Mouse (Mus musculus) heart, postnatal 14 days (tissue): ENCODE measurements around the gene Mrps9. TPM values are rescaled to one million over a fixed set of nuclear protein-coding genes. Genes with fewer than 3 reads are reported as not detected.

Experiments used
- DNase-seq, 2 experiments: peaks; one replicate each; pipeline ENCODE4 v3.0.0; 2021 to 2022
- intact Hi-C: fragments of 180-260 bp; cut with DNase I; formaldehyde crosslinking; loops from one replicate; pipeline ENCODE4 v1.15.1; 2025
- total RNA-seq, 2 experiments: library from RNA; stranded (reverse); gene quantifications; 2 replicates each; pipeline ENCODE4 v1.2.3; 2021

Gene Mrps9
- total RNA-seq, 2 experiments from 2014 or later = 97.4 to 99.6 TPM

DNA sequence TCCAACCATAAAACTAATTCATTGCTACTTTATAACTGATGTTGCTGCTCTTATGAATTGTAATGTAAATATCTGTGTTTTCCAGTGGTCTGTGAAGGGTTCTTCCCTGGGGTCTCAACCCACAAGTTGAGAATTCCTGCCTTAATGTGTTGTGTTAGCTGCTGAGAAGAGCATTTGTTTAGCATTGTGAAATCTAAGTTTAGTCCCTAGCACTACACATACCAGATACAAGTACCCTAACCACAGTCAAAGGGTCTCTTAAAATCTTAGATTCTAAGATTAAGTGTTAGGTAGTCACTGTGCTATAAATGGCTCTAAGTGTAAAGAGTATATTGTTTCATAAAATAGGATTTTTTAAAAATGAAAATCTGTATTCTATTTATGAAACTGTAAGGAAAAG, 43.7 kb downstream of the Mrps9 start:
- DNase-seq = no peak
- intact Hi-C loops = no loop called here

DNA sequence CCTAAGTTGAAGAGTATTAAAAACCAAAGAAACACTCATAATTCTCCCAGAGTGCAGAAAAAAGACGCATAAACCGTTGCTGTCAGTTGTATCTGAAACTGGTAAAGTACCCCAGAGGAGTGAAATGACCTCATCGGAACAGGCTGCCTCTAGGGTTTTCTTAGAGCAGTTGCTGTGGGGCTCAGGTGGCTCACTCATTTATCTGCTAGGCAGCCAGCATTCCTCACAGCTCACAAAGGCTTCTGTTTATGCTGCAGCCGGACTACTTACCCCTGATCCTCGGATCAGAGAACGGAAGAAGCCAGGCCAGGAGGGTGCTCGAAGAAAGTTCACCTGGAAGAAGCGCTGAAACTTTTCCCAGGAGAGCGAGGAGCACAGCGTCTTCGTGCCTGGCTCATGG, 54.1 kb downstream of the Mrps9 start:
- intact Hi-C loops = no loop called here
- DNase-seq = no peak

DNA sequence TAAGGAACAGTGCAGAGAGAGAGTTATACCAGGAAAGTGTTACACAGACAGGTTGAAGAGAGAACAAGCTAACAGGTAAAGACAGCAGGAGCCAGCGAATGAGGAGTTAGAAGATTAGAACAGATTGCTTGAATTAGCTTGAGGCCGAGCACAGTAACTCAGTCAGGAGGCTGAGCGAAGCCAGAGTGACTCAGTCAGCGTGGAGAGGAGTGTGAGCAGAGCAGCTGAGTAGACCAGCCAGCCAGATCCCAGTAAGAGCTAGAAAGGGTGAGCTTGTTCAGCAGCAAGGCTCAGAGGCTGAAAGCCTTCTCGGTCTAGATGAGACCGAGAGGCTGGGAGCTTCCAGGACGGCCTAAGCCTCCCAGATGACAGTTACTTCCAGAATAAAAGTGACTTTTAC, 55.7 kb downstream of the Mrps9 start:
- intact Hi-C loops = no loop called here
- no peak for DNase-seq

DNA sequence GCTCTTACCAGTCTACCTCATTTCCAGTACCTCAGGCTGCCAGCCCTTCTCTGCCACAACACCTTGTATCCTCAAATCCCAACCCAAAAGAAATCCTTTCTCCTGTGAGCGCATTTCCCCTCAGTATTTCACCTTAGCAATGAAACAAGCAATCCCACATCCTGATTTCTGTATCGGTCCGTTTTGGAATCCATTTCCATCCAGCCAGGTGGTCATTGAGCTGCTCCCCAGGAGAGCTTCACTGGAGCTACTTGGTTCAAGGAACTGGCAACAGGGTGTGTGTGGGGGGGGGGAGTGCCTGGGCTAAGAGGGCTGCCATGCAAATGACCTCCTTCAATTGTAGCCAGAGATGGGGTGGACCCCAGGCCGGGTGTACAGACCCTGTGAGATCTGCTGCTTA, 56.1 kb downstream of the Mrps9 start:
- intact Hi-C loops = no loop called here
- DNase-seq = no peak

DNA sequence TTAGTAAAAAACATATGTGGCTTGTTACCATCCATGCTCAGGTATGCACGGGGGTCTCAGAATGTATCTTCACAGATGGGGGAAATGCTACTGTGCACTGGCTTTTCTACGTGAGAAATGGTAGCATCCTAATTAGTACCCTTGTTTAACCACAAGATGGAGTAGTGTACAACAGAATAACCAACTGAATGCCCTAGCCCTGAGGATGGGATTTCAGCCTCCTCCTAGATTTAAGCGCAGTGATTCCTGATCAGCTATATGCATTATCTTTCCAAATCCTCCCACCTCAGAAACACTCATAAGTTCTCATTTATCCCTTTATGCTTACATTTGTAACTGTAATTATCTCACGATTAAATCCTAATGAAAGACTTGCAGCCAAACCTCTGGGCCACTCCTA, 64.0 kb downstream of the Mrps9 start:
- intact Hi-C loops = loop anchor here (1.0 kb wide), 2 partner anchors 151 to 195 kb away; no protein-coding TSS in a partner anchor
- DNase-seq = no peak

DNA sequence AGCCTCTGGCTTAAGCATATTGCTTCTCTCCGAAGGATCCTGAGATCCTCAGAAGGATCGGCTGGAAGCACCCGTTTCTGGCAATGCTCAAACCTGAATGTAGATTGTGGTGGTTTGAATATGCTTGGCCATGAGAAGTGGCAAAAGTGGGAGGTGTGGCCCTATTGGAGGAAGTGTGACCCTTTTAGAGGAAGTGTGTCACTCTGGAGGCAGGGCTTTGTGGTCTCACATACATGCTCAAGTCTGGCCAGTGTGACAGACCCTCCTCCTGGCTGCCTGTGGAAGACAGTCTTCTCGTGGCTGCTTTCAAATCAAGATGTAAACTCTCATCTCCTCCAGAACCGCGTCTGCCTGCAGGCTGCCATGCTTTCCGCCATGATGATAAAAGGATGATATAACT, 65.7 kb downstream of the Mrps9 start:
- intact Hi-C loops = no loop called here
- no peak for DNase-seq

DNA sequence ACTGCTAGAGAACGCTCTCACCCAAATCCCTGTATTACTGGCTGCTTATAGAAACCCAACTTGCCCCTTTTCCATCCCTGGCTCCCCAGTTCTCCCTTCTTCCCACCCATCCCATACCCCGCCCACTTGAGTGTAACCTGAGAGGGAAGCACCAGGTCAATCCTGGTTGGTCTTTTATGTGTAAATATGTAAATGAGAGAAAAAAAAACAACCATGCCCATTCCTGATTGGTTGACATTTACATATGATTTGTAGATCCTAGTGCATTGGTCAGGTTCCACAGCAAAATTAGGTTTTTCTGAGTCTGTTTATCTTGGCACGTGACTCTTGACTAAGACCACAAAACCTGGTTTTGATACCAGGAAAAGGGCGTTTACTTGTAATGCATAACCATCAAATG, 66.9 kb downstream of the Mrps9 start:
- intact Hi-C loops = no loop called here
- no peak for DNase-seq

DNA sequence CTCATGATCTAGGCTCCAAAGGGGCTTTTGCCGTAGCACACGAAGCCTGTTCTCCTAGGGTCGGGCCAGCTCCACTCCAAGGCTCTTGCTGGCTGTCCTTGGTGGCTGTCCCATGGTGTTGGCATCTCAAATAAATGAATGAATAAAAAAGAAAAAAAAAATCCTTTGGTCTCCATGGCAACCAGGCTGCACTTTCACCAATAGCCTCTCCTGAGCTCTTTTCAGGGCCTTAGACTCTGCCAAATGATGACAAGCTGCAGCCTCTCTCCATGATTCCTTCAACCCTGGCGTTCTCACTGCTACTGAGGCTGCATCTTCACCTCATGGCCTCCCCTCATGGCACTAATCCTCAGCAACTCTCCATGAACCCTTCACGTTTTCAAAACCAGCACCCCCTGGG, 72.9 kb downstream of the Mrps9 start:
- DNase-seq = no peak
- intact Hi-C loops = no loop called here

DNA sequence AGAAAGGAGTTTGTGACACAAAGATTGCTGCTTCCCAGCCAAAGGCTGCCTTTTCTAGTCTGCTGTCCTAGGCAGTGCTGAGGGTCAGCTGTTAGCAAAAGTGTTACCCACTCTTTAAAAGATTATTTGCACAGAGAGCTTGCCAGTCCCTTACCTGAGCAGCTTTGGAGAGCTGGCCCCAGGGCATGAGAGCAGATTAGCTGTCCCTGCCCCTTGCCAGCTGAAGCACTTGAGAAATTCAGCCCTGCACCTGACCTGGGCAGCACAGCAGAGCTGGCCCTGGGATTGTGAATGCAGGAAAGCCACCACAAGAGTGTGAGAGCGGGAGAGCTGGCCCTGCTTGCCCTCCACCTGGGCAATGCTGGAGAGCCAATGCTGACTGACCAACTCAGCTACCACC, 82.6 kb downstream of the Mrps9 start:
- DNase-seq = no peak
- intact Hi-C loops = no loop called here

DNA sequence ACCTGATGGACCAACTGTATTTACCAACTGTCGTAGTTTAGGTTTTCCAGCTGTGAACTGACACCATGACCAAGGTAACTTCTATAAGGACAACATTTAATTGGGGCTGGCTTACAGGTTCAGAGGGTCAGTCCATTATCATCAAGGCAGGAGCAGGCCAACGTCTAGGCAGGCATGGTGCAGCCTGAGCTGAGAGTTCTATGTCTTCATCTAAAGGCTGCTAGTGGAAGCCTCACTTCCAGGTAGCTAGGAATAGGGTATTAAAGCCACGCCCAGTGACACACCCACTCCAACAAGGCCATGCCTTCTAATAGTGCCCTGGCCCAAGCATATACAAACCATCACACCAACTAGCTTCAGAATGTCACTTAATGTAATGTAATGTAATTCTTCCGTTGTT, 97.5 kb downstream of the Mrps9 start:
- DNase-seq = no peak
- intact Hi-C loops = no loop called here

DNA sequence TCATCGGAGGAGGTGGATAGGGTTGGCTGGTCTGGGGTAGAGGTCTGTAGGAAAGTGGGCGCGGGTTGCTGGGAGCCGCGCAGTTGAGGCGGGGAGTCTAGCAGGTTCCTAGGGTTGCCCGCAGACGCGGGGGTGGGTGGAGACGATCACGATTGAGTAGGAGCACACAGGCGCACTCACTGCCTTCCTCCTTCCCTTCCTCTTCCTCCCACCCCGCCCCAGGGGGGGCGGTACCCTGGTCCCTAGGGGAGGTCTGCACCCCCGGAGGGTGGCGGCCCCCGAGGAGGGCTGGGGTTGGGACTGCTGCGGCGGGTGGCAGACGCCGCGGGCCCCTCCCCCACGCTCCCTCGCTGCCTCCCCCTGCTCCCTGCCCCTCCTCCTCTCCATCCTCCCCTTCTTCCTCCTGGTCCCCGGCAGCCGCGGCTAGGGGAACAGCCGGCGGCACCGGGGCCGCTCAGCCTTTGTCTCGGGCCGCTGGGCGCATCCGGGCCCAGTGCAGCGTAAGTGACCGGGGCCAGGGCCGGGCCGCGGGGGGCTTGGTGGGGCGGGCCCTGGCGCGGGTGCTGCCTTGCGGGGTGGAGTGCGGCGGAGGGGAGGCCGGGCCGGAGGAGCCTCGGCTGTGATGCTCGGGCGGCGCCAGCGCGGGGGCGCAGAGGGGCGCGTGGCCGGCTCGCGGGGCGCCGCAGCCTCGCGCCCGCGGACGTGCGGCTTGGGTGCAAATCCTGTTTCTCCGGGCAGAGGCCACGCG, 101.9 kb downstream of the Mrps9 start, which contains the start of gene Gpr45:
Gene Gpr45, plus strand, starts transcription at position 139 of the 748 bp plus-strand sequence.
- peak; percentile 32 to 50 for DNase-seq
- intact Hi-C loops = no loop called here

DNA sequence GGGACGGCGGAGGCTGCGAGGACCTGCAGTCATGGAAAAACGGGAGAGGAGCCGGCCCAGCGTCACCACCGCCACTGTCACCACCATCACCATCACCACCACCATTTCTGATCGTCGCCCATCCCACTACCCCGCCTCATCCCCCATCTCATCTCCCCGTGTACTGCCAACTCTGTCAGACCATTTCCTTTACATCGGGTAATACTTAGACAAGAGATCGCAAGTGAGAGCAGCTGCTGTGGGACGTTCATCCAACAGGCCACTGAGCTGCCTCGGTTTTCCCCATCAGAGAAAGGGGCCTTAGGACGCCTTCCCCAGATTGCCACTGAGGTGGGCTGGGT, 102.4 kb downstream of the Mrps9 start:
- intact Hi-C loops = no loop called here
- no peak for DNase-seq

Other genes with a start within 250 kb of the Mrps9 start
- gene Pou3f3, start 155.5 kb upstream of the Mrps9 start, total RNA-seq = not detected
- 1 to 10 TPM in 1 of 2 experiments, under 1 TPM in 1; 0.36 to 1.1 TPM for gene Gpr45, start 101.6 kb downstream of the Mrps9 start, total RNA-seq
- gene Tgfbrap1, start 247.4 kb downstream of the Mrps9 start, total RNA-seq = 10 to 100 TPM; 13.9 to 15.7 TPM
- 10 to 100 TPM; 15.3 to 15.4 TPM for gene AI597479, start 247.5 kb downstream of the Mrps9 start, total RNA-seq